Mouse (Mus musculus): ENCODE measurements around the gene 9930111J21Rik1.
"Not testable (repeated sequence)": the region's sequence is repeated elsewhere in the genome, so short reads cannot be mapped to it uniquely, and the experiment has no call there.

Gene 9930111J21Rik1

GRCm38 (mm10) chr11:48979251-48979650 is at the start of gene 9930111J21Rik1:
Gene 9930111J21Rik1, minus strand, starts transcription at chr11:48979398.
- not testable (repeated sequence) for DNase-seq (ENCODE audit: low spot score)

- DNase-seq (ENCODE audit: low spot score) = not testable (repeated sequence)
Observed at GRCm38 (mm10) chr11:49012074-49012473, 32.9 kb upstream of the 9930111J21Rik1 start.

- DNase-seq (ENCODE audit: low spot score) = not testable (repeated sequence)
Observed at GRCm38 (mm10) chr11:49006785-49007184, 27.6 kb upstream of the 9930111J21Rik1 start.

- DNase-seq (ENCODE audit: low spot score) = not testable (repeated sequence)
Observed at GRCm38 (mm10) chr11:49006317-49006716, 27.1 kb upstream of the 9930111J21Rik1 start.

GRCm38 (mm10) chr11:49000411-49000810 is 21.2 kb upstream of the 9930111J21Rik1 start:
- not testable (repeated sequence) for DNase-seq (ENCODE audit: low spot score)

- not testable (repeated sequence) for DNase-seq (ENCODE audit: low spot score)
Observed at GRCm38 (mm10) chr11:48994018-48994417, 14.8 kb upstream of the 9930111J21Rik1 start, which contains the start of gene Tgtp1. Gene Tgtp1, minus strand, starts transcription at chr11:48994172.

GRCm38 (mm10) chr11:48993296-48993695 is 14.1 kb upstream of the 9930111J21Rik1 start:
- not testable (repeated sequence) for DNase-seq (ENCODE audit: low spot score)

DNA sequence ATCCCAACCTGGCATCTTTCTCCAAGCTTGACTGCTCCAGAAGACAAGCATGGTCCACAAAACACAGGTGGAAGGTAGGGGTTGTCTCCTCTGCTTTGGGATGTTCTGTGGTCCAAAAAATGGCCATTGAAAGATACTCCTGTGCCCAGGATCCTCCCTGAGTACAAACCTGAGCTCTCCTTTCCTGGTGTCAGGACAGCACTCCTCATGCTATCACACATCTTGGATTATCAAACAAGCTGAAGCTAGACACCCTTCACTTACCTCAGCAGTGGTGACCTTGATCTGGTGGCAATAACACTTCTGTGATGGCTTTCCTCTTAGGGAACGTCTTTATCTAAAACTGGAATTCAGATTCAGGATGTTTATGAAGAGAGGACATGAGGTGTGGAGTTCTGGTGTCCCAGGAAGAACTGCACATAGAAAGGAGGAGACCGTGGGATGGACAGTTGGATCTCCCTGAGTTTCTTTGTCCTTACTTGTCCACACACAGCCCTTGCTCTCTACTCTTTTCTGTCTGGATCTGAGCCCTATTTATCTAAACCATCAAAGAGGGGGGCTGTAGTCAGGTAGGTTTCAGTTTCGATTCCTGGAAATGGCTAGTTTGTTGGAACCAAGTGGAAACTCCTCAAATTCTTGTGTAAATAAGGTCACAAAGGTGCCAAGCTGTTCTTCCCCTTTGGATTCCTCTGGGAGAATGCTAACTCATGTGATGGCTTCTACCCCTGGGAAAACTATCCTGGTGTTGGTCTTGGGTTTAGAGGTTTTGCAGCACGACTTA is 12.7 kb upstream of the 9930111J21Rik1 start, which contains the start of gene Gm12185:
TSS of gene Gm12185 (minus strand) at position 487 of the 781 bp plus-strand sequence.
- not testable (repeated sequence) for DNase-seq (ENCODE audit: low spot score)

GRCm38 (mm10) chr11:48989981-48990380 is 10.8 kb upstream of the 9930111J21Rik1 start:
- not testable (repeated sequence) for DNase-seq (ENCODE audit: low spot score)

GRCm38 (mm10) chr11:48988219-48988618 is 9.0 kb upstream of the 9930111J21Rik1 start:
- not testable (repeated sequence) for DNase-seq (ENCODE audit: low spot score)

DNA sequence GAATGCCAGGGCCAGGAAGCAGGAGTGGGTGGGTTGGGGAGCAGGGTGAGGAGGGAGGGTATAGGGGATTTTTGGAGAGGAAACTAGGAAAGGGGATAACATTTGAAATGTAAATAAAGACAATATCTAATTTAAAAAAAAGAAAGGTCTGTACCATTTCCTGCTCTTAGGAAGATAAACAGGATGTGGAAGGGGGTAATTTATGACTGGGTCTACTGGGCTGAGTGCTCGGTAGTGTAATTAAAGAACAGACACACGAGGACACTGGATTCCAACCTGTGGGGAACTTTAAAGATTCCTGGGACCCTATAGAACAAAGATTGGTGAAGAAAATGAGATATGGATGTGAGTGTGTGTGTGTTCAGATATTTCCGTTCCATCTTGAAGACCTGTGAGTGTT is 3.6 kb upstream of the 9930111J21Rik1 start:
- DNase-seq (ENCODE audit: low spot score) = not testable (repeated sequence)

- not testable (repeated sequence) for DNase-seq (ENCODE audit: low spot score)
Observed at GRCm38 (mm10) chr11:48980052-48980451, 854 bp upstream of the 9930111J21Rik1 start.

GRCm38 (mm10) chr11:48978240-48978939 is 808 bp downstream of the 9930111J21Rik1 start, which contains the start of gene Olfr56:
Gene Olfr56, plus strand, starts transcription at chr11:48978889.
- DNase-seq (ENCODE audit: low spot score) = not testable (repeated sequence)

DNA sequence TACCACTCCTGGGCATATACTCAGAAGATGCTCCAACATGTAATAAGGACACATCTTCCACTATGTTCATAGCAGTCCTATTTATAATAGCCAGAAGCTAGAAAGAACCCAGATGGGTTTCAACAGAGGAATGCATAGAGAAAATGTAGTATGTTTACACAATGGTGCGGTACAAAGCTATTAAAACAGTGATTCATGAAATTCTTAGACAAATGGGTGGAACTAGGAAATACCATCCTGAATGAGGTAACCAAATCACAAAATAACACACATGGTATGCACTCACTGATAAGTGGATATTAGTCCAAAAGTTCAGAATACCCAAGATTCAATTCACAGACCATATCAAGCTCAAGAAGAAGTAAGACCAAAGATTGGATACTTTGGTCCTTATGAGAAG is 4.5 kb downstream of the 9930111J21Rik1 start:
- DNase-seq (ENCODE audit: low spot score) = not testable (repeated sequence)

DNA sequence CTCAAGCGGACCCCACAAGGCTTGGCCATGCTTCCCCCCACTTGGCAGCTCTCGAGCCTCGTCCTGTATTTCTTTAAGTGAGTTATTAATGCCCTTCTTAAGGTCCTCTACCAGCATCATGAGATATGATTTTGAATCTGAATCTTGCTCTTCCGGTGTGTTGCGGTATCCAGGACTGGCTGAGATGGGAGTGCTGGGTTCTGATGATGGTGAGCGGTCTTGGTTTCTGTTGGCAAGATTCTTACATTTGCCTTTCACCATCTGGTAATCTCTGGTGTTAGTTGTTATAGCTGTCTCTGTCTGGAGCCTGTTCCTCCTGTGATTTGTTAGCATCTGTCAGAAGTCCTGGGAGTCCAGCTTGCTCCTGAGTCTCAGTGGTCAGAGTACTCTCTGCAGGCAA is 33.1 kb downstream of the 9930111J21Rik1 start, which contains the start of gene Psme2b:
TSS of gene Psme2b (minus strand) at position 101 of the 400 bp plus-strand sequence.
- DNase-seq (ENCODE audit: low spot score) = not testable (repeated sequence)

DNA sequence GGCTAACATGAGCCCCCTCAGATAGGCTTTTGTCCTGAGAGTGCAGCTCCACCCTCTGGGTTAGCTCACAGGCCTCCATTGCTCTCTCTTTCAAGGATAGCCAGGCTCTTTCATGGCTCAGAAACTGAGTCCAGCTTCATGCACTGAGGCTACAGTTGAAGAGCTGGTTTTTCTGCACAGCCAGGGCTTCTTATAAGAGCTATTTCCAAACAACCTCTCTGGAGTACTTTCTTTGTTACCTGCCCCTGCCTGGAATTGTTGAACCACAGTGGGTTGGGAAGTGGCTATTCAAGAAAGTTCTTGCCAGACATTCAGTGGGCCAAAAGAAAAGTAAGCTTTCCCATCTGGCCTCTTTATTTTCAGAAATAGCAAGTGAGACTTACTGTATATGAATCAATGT is 39.9 kb downstream of the 9930111J21Rik1 start:
- not testable (repeated sequence) for DNase-seq (ENCODE audit: low spot score)

- not testable (repeated sequence) for DNase-seq (ENCODE audit: low spot score)
Observed at GRCm38 (mm10) chr11:48935291-48935690, 43.9 kb downstream of the 9930111J21Rik1 start.

GRCm38 (mm10) chr11:48933923-48934322 is 45.3 kb downstream of the 9930111J21Rik1 start:
- DNase-seq (ENCODE audit: low spot score) = not testable (repeated sequence)

DNA sequence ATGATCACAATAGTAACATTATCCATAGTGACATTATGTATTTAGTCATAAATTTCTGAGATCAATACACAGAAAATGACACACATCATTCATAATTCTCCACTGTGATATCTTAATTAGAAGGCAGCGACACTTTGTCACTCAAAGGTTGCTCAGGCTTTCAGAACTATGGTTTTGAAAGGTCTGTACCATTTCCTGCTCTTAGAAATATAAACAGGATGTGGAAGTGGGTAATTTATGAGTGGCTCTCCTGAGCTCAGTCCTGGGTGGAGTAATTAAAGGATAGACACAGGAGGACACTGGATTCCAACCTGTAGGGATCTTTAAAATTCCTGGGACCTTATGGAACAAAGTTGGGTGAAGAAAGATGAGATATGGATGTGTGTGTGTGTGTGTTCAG is 45.8 kb downstream of the 9930111J21Rik1 start:
- not testable (repeated sequence) for DNase-seq (ENCODE audit: low spot score)

DNA sequence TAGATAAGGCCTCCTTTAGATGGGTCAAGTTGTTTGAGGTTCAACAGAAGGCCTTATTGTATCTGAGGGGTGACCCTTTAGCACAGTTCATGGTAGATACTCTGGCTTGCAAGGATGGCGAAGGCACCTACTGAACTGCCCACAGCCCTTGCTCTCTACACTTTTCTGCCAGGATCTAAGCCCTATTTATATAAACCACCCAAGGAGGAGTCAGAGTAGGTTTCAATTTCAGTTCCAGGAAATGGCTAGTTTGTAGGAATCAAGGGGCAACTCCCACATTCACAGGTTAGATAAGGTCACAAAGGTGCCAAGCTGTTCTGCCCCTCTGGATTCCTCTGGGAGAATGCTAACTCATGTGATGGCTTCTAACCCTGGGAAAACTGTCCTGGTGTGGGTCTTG is 51.1 kb downstream of the 9930111J21Rik1 start:
- not testable (repeated sequence) for DNase-seq (ENCODE audit: low spot score)

DNA sequence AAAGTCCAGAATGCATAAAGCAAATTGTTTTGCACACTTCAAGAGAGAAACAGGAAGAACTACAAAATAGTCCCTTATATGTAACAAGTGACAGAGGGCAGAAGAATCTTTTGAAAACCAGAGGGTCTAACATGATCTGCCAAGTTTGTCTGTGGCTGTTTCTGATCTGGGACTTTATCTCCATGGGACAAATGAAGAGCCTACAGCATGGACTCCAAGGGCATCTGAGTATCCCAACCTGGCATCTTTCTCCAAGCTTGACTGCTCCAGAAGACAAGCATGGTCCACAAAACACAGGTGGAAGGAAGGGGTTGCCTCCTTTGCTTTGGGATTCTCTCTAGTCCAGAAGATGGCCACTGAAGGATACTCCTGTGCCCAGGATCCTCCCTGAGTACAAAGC is 52.8 kb downstream of the 9930111J21Rik1 start:
- not testable (repeated sequence) for DNase-seq (ENCODE audit: low spot score)

- not testable (repeated sequence) for DNase-seq (ENCODE audit: low spot score)
Observed at GRCm38 (mm10) chr11:48923818-48924217, 55.4 kb downstream of the 9930111J21Rik1 start.
